Mouse (Mus musculus) mouse embryonic stem cell (cell line): ENCODE results near the gene Ghrl.

Experiments
- in situ Hi-C, 2 experiments: fragments of 300-500 bp; cut with MboI; formaldehyde crosslinking; loops; 1 replicate in 1 of 2; 3 replicates in 1 of 2; pipeline ENCODE4 v1.14.3; 2019 to 2020; ENCODE audit warnings: low sequenced_read_pairs in 2 of 2, low pct_unique_long_range_greater_than_20kb in 1 of 2, mixed read lengths in 1 of 2; ENCODE audit not compliant: unreplicated experiment in 1 of 2

The Ghrl gene

DNA sequence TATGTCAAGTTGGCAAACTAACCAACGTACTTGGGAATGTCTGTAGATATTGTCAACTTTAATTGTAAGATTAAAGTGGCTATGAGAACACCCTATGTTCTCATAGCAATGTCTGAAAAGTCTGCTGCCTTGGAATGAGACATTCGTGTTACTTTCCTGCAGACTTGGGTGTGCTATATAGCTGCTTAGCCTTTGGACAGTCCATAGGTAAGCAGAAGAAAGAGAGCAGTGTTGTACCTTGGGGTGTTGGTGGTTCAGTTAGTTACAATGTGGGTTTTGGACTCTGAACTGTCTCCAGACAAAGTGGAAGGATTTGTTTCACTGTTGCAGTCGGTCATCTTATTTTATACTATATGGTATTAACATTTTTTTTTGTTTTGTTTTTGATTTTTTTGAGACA lies 7.0 kb downstream of the Ghrl start:
- in situ Hi-C loops, result loop anchor here in 1 of 2 experiments (25.0 kb wide), 1 partner anchor 575 kb away; no protein-coding TSS in a partner anchor

- in situ Hi-C loops, result no loop called here
Observed at GRCm38 (mm10) chr6:113697222-113698205, 22.2 kb downstream of the Ghrl start.

DNA sequence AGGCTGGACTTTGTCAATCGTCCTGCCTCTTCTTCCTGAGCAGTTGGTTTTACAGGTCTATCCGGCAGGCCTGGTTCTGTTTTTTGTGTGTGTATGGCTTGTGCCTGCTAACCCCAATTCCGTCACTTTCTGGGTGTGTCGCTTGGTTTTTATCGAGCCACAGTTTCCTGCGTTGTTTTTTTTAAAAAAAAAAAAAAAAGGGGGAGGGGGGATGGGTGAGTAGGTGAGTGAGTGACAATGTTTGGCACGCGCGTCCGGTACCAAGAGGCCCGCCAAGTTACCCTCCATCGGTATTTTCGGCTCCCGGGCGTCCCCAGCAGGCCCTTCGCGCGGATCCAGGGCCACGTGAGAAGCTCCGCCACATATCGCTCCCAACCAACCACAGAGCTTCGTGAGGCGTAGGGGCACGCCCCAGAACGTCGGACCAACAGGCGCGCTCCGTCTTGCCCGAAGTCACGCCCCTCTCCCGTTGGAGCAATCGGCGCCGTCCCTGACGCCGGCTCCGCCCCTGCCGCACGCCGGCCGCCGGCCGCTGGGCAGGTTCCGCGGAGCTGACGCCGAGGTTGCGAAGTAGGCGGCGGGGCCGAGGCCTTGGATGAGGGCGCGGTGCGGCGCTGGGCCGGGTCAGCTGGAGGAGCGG lies 23.0 kb downstream of the Ghrl start, which contains the start of gene Tatdn2:
TSS of gene Tatdn2 (plus strand) at position 469 of the 640 bp plus-strand sequence.
- in situ Hi-C loops, result no loop called here

DNA sequence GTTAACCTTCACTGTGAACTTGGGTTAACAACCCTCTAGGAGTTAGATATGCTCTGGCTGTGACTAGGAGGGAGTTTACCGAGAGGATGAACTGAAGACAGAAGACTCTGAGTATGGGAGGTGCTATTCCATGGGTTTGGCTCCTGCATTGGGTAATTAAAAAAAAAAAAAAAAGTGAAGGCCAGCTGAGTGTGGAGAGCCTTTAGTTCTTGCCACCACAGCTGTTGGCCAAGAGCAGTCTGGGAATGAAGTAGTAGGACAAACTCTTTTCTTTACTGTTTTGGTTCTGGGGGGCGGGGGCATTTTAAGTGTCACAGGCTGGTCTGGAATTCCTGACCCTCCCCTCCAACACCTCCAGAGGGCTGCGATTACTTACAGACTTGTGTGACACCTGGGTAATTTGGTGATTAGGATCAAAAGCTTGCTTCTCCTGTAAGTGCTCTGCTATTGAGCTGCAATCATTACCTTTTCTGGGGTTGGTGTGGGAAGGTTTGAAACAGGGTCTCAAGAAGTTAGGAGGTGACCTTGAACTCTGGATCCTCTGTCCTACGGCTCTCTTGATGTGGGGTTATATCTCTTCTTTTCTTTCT lies 23.8 kb downstream of the Ghrl start:
- in situ Hi-C loops, result no loop called here

GRCm38 (mm10) chr6:113695203-113695602 lies 24.5 kb downstream of the Ghrl start:
- in situ Hi-C loops, result no loop called here

DNA sequence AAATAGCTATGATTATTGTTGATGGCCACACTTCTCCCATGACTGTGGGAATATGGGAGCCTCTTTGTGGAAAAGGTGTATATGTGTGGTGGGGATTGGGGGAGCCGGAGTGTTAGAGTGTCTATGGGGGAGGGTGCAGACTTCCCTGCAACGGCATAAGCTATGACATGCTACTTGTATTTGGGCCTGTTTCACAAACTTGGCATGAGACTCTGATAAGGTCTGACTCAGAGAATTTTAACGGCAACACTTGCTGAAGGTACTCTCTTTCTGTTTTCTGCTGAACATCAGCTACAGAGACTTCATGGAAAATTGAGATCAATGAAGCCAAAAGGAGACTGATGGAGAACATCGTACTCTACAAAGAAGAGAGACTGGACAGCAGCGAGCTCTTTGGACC lies 26.3 kb downstream of the Ghrl start:
- in situ Hi-C loops, result no loop called here

DNA sequence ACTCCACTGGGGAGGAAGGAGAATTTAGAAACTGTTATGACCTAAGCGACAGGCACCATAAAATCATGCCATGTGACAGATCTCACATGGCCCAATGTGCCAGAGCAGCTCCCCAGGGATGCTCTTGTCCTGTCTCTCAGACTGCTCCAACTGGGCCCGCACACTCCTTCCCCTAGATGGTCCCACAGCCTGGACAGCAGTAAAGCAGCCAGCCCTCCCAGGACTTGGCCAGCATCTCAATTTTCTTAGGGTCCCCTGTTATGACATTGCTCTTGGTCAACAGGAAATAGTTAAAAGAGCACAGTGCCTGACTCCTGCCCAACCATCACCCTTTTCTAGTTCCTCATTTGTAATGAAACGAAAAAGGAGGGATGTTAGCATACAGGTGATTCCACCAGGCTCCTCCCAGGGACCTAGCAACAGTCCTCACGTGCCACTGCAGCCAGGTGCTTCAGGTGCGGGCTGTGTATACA lies 27.0 kb downstream of the Ghrl start:
- in situ Hi-C loops, result no loop called here

DNA sequence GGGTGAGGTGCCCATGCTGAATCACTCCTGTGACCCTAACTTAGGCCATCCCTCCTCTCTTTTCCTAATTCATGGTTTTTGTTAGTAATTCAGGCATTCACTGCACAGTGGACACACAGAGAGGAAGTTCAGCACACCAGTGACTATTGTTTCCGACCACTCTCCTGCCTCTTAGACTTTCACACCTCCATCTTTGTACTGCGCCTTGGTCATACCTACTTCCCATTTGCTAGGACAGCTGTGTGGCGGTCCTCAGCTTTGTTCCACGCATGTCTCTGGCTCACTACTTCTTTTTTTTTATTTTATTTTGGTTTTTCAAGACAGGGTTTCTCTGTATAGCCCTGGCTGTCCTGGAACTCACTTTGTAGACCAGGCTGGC lies 28.6 kb downstream of the Ghrl start:
- in situ Hi-C loops, result no loop called here

GRCm38 (mm10) chr6:113690400-113691083 lies 29.1 kb downstream of the Ghrl start:
- in situ Hi-C loops, result no loop called here

- in situ Hi-C loops, result no loop called here
Observed at GRCm38 (mm10) chr6:113690008-113690399, 29.7 kb downstream of the Ghrl start.

GRCm38 (mm10) chr6:113686551-113687125 lies 33.0 kb downstream of the Ghrl start:
- in situ Hi-C loops, result no loop called here

- in situ Hi-C loops, result no loop called here
Observed at GRCm38 (mm10) chr6:113683081-113683825, 36.4 kb downstream of the Ghrl start.

GRCm38 (mm10) chr6:113681271-113681670 lies 38.4 kb downstream of the Ghrl start:
- in situ Hi-C loops, result no loop called here

DNA sequence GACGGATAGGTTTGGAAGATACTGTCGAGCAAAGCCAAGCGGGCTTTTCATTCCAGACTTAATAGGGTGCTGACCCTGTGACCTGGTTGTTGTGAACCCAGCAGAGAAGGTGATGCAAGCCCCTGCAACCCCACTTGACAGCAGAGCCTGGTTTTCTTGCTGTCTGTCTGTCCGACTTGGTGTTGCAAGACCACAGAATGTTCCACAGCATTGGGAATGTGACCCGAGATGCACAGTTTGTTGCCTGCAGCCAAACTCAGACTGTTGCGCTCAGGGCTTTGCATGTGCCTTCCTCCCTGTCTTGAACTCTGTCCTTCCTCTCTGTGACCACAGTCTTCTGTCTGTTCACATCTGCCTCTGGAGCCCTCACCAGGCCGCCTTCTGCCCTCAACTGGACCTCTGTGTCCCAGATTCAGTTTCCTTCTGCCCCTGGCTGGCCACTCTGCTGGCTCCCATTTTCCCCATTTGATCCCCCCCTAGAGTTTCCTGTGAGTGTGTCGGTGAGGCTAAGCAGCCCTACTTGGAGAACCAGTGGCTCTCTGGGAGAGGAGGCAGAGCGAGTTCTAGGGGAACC lies 39.6 kb downstream of the Ghrl start:
- in situ Hi-C loops, result no loop called here

DNA sequence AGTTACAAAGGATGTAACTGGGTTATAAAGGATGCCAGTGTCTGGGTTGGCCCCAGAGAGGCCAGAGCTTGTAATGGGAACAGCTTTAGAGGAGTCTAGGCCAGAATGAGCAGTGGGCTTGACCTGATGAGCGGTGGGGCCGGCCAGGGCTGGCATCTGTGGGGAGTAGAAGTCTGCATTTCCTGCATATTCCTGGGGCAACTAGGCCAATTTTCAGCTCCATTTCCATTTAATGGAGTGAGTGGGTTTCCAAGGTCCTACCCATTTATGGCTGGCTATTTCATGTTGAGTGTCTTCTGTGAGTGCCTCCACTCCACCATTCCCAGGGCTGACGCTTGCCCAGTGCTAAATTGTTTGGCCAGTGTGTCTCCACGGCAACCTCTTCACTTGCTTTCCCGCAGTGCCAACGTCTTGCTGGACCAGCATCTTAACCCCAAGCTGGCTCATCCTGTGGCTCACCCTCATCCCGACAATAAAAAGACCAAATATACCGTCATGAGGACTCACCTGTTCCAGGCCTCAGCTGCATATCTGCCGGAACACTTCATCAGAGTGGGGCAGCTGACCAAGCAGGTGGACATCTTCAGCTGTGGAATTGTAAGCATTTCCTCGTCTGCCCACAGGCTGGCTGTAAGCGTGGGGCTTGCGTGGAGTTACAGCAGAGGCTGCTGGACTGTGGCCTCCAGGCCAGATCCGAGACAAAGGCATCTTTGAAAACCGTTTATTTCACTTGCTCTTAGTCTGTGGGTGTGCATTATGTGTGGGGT lies 41.3 kb downstream of the Ghrl start:
- in situ Hi-C loops, result no loop called here

DNA sequence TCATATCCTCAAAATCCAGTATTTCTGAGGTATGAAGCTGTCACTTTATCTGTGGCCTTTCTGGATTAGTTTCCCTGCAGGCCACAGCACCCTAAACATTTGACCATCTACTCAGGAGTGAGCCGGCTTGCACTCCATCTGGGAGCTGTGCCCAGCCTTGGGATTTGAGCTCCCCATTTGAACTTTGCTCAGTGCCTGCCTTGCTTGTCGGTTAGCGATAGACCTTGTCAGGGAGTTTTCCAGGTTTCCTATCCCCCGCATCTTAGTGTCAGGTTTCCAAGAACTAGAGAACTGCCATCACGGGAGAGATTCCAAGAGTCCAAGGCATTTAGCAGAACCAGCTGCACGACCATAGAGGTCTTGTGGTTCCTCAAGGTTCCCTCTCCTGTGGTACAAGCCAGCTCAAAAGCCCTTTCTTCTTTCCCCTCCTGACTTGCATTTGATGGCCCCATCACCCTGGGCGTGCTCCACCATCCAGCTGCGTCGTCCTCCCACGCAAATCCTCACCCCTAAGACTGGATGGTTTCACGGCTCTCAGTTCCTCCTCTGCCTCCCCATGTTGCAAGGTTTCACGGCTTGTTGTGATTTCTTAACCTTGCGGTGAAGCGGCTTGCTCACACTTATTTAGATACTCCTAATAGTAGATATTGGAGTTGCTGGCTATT lies 42.5 kb downstream of the Ghrl start:
- in situ Hi-C loops, result no loop called here
